Mouse (Mus musculus): Measurements from ENCODE around the gene Ankrd44. TPM values are rescaled to one million over a fixed set of nuclear protein-coding genes. Genes with fewer than 3 reads are reported as not detected.

The Ankrd44 gene
- polyA plus RNA-seq, 1 experiment from 2014 or later, result 7.9 TPM

DNA sequence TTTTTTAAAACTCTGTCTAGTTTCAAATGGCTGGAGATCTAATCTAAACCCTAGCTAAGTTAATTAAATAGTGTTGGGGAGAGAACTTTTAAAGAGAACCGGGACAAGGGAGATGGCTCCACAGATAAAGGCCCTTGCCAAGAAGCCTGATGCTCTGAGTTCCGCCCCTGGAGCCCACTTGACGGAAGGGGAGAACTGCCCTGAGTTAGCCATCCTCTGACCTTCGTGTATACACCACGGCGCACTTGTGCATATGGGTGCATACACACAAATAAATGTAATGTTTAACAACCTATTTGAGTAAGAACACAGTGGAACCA, 87.7 kb downstream of the Ankrd44 start:
- peaks cover 19% of the 10 kb centered on the region; the same call in 1 of the 2 replicates for H3K4me1 ChIP-seq
- no peak for ATAC-seq (replicated peaks; ENCODE audit: low FRiP score)
- H3K27me3 ChIP-seq, result no peaks in the 10 kb centered on the region
- no peak overlapping the region for H3K4me3 ChIP-seq (replicated peaks)
- no peaks in the 10 kb centered on the region for H3K36me3 ChIP-seq
- H3K4me2 ChIP-seq, result no peak overlapping the region
- H3K9me3 ChIP-seq (replicated peaks), result no peaks in the 10 kb centered on the region
- no peak overlapping the region for H3K27ac ChIP-seq
- 81% methylated on average over 6 of the region's 6 CpGs for WGBS
- no peak overlapping the region for H3K9ac ChIP-seq

DNA sequence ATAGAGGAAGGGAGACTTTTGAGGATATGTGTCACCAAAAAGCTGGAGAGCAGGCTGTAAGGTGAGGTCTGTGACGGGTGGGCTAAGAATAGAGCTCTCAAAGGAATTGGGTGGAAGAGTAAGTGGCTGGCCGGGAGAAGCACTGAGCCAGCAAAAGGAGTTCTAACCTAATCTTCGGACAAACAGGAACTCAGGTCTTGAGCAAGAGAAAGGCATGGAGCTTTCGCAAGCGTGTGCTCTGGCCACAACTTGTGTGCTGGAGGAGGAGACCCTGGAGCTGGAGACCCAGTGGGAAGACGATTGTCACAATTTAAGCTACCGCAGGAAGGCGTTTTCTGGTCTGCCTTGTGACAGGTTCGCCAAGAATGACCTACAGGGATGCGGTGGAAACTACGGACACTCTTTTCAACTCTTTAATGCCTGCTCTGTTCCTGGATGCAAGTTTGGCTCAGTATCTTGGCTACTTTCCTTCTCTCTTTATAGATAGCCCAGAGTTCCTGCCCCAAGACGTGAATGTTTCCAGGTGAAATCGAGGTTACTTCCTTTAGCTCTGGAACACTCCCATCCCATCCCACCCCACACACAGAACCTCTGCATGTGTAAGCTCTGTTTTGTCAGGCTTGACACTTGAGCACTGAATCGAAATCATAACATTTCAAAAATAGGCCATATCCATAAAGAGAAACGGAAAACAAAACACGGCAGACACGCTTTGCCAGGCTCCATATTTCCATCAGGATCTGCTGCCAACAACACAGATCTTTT, 88.3 kb downstream of the Ankrd44 start:
- no peaks in the 10 kb centered on the region for H3K9me3 ChIP-seq (replicated peaks)
- H3K27me3 ChIP-seq, result no peaks in the 10 kb centered on the region
- H3K9ac ChIP-seq, result no peak overlapping the region
- WGBS, result 73% methylated on average over 17 of the region's 17 CpGs
- no peak overlapping the region for H3K4me3 ChIP-seq (replicated peaks)
- no peak overlapping the region for H3K4me2 ChIP-seq
- no peak for ATAC-seq (replicated peaks; ENCODE audit: low FRiP score)
- peaks cover 14% of the 10 kb centered on the region; the same call in 1 of the 2 replicates for H3K4me1 ChIP-seq
- no peak overlapping the region for H3K27ac ChIP-seq
- no peaks in the 10 kb centered on the region for H3K36me3 ChIP-seq

- Histone ChIP-seq H3K4me3 (replicated peaks) (no peak overlapping the region), H3K9ac (no peak overlapping the region), H3K36me3 (no peaks in the 10 kb centered on the region), H3K9me3 (replicated peaks) (no peaks in the 10 kb centered on the region), H3K4me1 (peaks cover 12% of the 10 kb centered on the region; the same call in 1 of the 2 replicates), H3K27ac (no peak overlapping the region), H3K27me3 (no peaks in the 10 kb centered on the region), H3K4me2 (no peak overlapping the region)
- 83% methylated on average over 6 of the region's 6 CpGs for whole genome bisulfite sequencing
- ATAC-seq (replicated peaks; ENCODE audit: low FRiP score), result no peak
These were observed 90.5 kb downstream of the Ankrd44 start for GRCm38 (mm10) chr1:54835661-54836205.

DNA sequence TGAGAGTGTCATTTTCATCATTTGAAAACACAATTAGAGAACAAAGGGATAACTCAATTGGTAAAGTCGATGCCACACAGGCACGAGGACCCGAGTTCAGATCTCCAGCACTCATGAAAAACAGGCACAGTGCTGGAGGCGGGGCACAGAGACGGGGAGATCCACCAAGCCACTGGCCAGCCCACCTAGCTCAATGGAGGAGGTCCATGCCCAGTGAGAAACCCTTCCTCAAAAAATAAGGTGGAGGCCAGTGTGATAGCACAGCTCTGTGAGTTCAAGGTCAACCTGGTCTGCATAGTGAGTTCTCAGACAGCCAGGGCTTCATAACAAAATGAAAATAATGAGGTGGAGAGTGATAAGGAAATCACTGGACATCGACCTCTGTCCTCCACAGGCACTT, 93.0 kb downstream of the Ankrd44 start:
- ATAC-seq (replicated peaks; ENCODE audit: low FRiP score), result no peak
- no peak overlapping the region for H3K4me3 ChIP-seq (replicated peaks)
- no peak overlapping the region for H3K27ac ChIP-seq
- 94% methylated on average over 6 of the region's 6 CpGs for WGBS
- H3K27me3 ChIP-seq, result no peaks in the 10 kb centered on the region
- H3K36me3 ChIP-seq, result no peaks in the 10 kb centered on the region
- no peak overlapping the region for H3K9ac ChIP-seq
- no peaks in the 10 kb centered on the region for H3K9me3 ChIP-seq (replicated peaks)
- H3K4me1 ChIP-seq, result peaks cover 13% of the 10 kb centered on the region; the same call in 1 of the 2 replicates
- no peak overlapping the region for H3K4me2 ChIP-seq

DNA sequence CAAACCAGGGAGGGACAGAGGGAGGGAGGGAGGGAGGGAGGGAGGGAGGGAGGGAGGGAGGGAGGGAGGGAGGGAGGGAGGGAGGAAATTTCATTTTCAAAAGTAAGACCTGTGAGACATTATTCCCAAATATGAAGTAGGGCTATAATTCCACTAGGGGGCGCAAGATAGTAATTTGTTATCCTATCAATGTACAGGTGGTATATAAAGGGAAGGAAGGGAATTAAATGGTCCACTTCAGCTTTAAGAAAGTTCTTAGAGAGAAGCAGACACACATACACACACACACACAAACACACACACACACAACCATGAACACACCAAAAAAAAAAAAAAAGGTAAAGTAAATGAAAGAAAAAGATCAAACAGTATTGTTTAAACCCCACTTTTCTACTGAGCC, 93.4 kb downstream of the Ankrd44 start:
- Histone ChIP-seq H3K27me3 (no peaks in the 10 kb centered on the region), H3K4me3 (replicated peaks) (no peak overlapping the region), H3K9ac (no peak overlapping the region), H3K9me3 (replicated peaks) (no peaks in the 10 kb centered on the region), H3K4me2 (no peak overlapping the region), H3K27ac (no peak overlapping the region), H3K36me3 (no peaks in the 10 kb centered on the region), H3K4me1 (peaks cover 9% of the 10 kb centered on the region; the same call in 1 of the 2 replicates)
- no peak for ATAC-seq (replicated peaks; ENCODE audit: low FRiP score)
- 0% methylated on average over 1 of the region's 1 CpGs for WGBS

DNA sequence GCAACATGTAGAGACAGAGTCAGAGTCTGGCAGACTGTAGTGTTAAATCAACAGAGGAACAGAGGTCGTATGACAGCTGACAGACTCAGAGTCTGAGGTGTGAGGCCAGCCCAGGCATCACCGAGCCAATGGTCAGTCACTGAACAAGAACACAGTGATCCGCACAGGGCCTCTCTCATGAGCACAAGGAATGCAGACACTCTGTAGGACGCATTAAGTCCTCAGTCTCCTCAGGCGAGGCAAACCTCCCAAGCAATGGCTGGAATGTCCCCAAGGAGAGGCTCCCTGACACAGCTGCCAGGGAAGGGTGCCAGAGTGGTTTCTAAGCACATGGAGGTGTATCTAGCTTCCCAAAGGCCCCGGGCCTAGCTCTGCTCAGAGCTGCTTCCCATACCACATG, 96.0 kb downstream of the Ankrd44 start:
- no peak overlapping the region for H3K9ac ChIP-seq
- H3K36me3 ChIP-seq, result no peaks in the 10 kb centered on the region
- H3K4me3 ChIP-seq (replicated peaks), result no peak overlapping the region
- H3K4me2 ChIP-seq, result no peak overlapping the region
- H3K27me3 ChIP-seq, result no peaks in the 10 kb centered on the region
- no peak overlapping the region for H3K27ac ChIP-seq
- ATAC-seq (replicated peaks; ENCODE audit: low FRiP score), result peak; percentile 20; the same call in 1 of the 2 replicates
- H3K9me3 ChIP-seq (replicated peaks), result no peaks in the 10 kb centered on the region
- H3K4me1 ChIP-seq, result peaks cover 27% of the 10 kb centered on the region
- 49% methylated on average over 6 of the region's 6 CpGs for WGBS

DNA sequence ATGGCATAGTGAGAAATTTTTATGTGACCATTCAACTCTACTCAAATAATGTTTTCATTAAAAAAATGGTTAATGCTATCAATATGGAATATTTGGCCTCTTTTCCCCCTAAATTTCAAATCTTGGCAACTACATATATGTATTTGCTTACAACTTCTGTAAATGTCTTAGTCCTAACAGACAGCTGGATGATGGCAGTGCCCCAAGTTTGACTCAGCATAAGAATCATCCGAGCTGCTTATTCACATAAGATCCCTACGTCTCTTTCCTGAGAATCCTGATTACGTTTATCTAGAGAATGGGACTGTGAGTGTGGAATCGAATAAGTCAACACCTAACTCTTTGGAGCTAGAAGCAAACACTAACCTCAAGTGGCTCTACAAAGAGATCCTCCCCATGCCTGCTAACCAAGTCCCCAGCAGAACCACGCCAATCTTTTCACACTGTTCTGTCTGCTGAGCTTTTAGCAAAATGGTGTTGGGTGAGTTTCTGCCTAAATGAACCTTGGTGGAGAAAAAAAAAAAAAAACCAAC, 96.4 kb downstream of the Ankrd44 start:
- Histone ChIP-seq H3K4me3 (replicated peaks) (no peak overlapping the region), H3K36me3 (no peaks in the 10 kb centered on the region), H3K9ac (no peak overlapping the region), H3K27ac (no peak overlapping the region), H3K4me1 (peaks cover 27% of the 10 kb centered on the region), H3K27me3 (no peaks in the 10 kb centered on the region), H3K9me3 (replicated peaks) (no peaks in the 10 kb centered on the region), H3K4me2 (no peak overlapping the region)
- WGBS, result 87% methylated on average over 5 of the region's 5 CpGs
- ATAC-seq (replicated peaks; ENCODE audit: low FRiP score), result no peak

DNA sequence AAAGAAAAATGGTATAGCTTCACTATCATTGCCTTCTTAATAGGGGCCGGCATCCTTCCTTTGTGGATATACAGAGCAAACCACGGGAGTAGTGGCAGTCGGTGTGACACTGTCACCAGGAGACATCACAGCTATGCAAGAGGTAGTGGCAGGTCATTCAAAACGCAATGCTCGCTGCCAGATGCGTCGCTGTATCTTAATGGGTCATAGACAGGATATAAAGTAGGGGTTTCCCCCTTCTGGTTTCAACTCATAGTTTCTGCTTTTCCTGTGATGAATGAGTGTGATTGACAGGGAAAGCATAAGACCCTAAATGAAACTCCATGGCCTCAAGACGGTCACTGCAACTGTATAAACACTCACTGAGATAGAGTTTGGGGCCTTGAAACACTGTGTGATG, 98.4 kb downstream of the Ankrd44 start:
- Histone ChIP-seq H3K36me3 (no peaks in the 10 kb centered on the region), H3K9me3 (replicated peaks) (no peaks in the 10 kb centered on the region), H3K4me1 (peaks cover 31% of the 10 kb centered on the region), H3K27me3 (no peaks in the 10 kb centered on the region), H3K4me2 (no peak overlapping the region), H3K9ac (no peak overlapping the region), H3K27ac (no peak overlapping the region), H3K4me3 (replicated peaks) (no peak overlapping the region)
- ATAC-seq (replicated peaks; ENCODE audit: low FRiP score), result no peak
- 79% methylated on average over 8 of the region's 8 CpGs for WGBS

DNA sequence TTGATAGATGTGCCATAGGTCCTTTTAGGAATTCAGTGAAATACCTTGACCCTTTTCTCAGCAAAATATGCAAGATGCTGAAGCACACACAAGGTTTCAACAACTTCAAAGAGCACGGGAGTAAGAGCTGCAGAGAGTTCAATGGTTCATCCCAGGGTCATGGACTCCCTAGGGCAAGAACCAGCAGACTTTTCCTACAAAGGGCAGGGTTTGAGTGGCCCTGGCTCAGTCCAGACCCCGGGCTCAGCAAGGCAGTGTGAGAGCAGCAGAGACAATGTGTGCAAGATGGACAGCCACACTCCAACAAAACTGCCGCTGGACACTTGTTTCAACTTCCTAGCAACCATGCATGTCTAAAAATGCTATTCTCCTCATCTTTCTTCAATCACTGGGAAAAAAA, 98.8 kb downstream of the Ankrd44 start:
- Histone ChIP-seq H3K27me3 (no peaks in the 10 kb centered on the region), H3K4me2 (no peak overlapping the region), H3K4me3 (replicated peaks) (no peak overlapping the region), H3K9ac (no peak overlapping the region), H3K27ac (no peak overlapping the region), H3K9me3 (replicated peaks) (no peaks in the 10 kb centered on the region), H3K36me3 (no peaks in the 10 kb centered on the region), H3K4me1 (peaks cover 31% of the 10 kb centered on the region)
- no peak for ATAC-seq (replicated peaks; ENCODE audit: low FRiP score)
- WGBS, result 49% methylated on average over 3 of the region's 3 CpGs

GRCm38 (mm10) chr1:54826426-54826986, 99.7 kb downstream of the Ankrd44 start:
- no peak overlapping the region for H3K9ac ChIP-seq
- H3K27ac ChIP-seq, result 0 out of 2 replicates have a peak overlapping the region, but pooled peaks have one; percentile 18
- 0 out of 2 replicates have a peak, but pooled peaks have one; percentile 22 for ATAC-seq (replicated peaks; ENCODE audit: low FRiP score)
- H3K4me3 ChIP-seq (replicated peaks), result no peak overlapping the region
- peaks cover 31% of the 10 kb centered on the region for H3K4me1 ChIP-seq
- H3K4me2 ChIP-seq, result no peak overlapping the region
- H3K36me3 ChIP-seq, result no peaks in the 10 kb centered on the region
- WGBS, result 37% methylated on average over 4 of the region's 4 CpGs
- no peaks in the 10 kb centered on the region for H3K27me3 ChIP-seq
- H3K9me3 ChIP-seq (replicated peaks), result no peaks in the 10 kb centered on the region

GRCm38 (mm10) chr1:54825718-54826425, 100.3 kb downstream of the Ankrd44 start:
- 68% methylated on average over 6 of the region's 6 CpGs for WGBS

More at GRCm38 (mm10) chr1:54825718-54826425, 100.3 kb downstream of the Ankrd44 start:
- Histone ChIP-seq H3K4me1 (peaks cover 31% of the 10 kb centered on the region), H3K27me3 (no peaks in the 10 kb centered on the region), H3K36me3 (no peaks in the 10 kb centered on the region), H3K27ac (peak overlapping the region; percentile 18; the same call in 1 of the 2 replicates), H3K4me2 (no peak overlapping the region), H3K9me3 (replicated peaks) (no peaks in the 10 kb centered on the region), H3K4me3 (replicated peaks) (no peak overlapping the region), H3K9ac (no peak overlapping the region)
- no peak for ATAC-seq (replicated peaks; ENCODE audit: low FRiP score)

Data from kidney, embryonic 15.5 days (tissue).